Mouse (Mus musculus) lung, adult 2 months (tissue): ENCODE measurements around the gene Gm20388. TPM values are rescaled to one million over a fixed set of nuclear protein-coding genes. Genes with fewer than 3 reads are reported as not detected.

Experiments used
- DNase-seq: peaks from one replicate; pipeline ENCODE4 v3.0.0; 2022
- H3K4me1 ChIP-seq: fragments of 200-500 bp; 2 replicates; pipeline ENCODE4 v1.6.1; 2011; ENCODE audit warnings: low read length; ENCODE audit not compliant: control insufficient read depth, insufficient read depth
- H3K4me3 ChIP-seq: fragments of 200-500 bp; replicated peaks from 2 replicates; pipeline ENCODE3; 2011; ENCODE audit warnings: low read depth, mild to moderate bottlenecking, control low read depth, low read length; ENCODE audit errors: extremely low read depth
- CTCF ChIP-seq: fragments of 200-500 bp; IDR thresholded peaks from 2 replicates; pipeline ENCODE4 v1.5.1; 2011; ENCODE audit warnings: mild to moderate bottlenecking, low read length, control low read depth; ENCODE audit not compliant: insufficient read depth
- POLR2A ChIP-seq: fragments of 200-500 bp; IDR thresholded peaks from 2 replicates; pipeline ENCODE4 v1.6.1; 2011; ENCODE audit warnings: low read depth, mild to moderate bottlenecking, control low read depth, low read length, borderline replicate concordance; ENCODE audit errors: extremely low read depth
- WGBS: fragments of 180-500 bp; shearing (Covaris S2); methylation state at CpG from one replicate; pipeline ENCODE4 v1.1.7; 2018; 5-methylcytosine and 5-hydroxymethylcytosine counted together
- polyA plus RNA-seq: library from polyadenylated mRNA; depleted of rRNA; stranded (reverse); fragments of >200 nt; gene quantifications from 2 replicates; pipeline ENCODE4 v1.2.3, GENCODE M21; 2012

Gene Gm20388
- polyA plus RNA-seq, 1 experiment: 67.8 TPM

- peak; percentile 16 for DNase-seq
- TF ChIP-seq POLR2A: peak; percentile 23; the same call in 1 of the 2 replicates
- TF ChIP-seq CTCF: no peak
- H3K4me3 ChIP-seq: peak overlapping the region; percentile 62
- WGBS: 17% methylated on average over 40 of the region's 40 CpGs
- H3K4me1 ChIP-seq: peaks cover 13% of the 10 kb centered on the region; the same call in 1 of the 2 replicates
Observed at GRCm38 (mm10) chr8:121088871-121089630, 1178.4 kb downstream of the Gm20388 start.

GRCm38 (mm10) chr8:121089631-121090380, 1179.2 kb downstream of the Gm20388 start:
- 15% methylated on average over 32 of the region's 32 CpGs for whole genome bisulfite sequencing
- peak; percentile 36 for DNase-seq
- Histone ChIP-seq H3K4me3 (peak overlapping the region; percentile 62), H3K4me1 (peaks cover 13% of the 10 kb centered on the region; the same call in 1 of the 2 replicates)
- TF ChIP-seq POLR2A: no peak; the same call in 1 of the 2 replicates
- TF ChIP-seq CTCF: no peak

- 0% methylated on average over 1 of the region's 1 CpGs for WGBS
- H3K4me1 ChIP-seq: peaks cover 13% of the 10 kb centered on the region; the same call in 1 of the 2 replicates
- peak overlapping the region; percentile 7 for H3K4me3 ChIP-seq
- peak; percentile 20 for DNase-seq
- TF ChIP-seq POLR2A: peak; percentile 23; the same call in 1 of the 2 replicates
- TF ChIP-seq CTCF: peak; percentile 45; the same call in 1 of the 2 replicates
Observed at GRCm38 (mm10) chr8:121090716-121091115, 1180.1 kb downstream of the Gm20388 start.

GRCm38 (mm10) chr8:121092141-121092540, 1181.5 kb downstream of the Gm20388 start:
- peak; percentile 44; the same call in 1 of the 2 replicates for TF ChIP-seq POLR2A
- TF ChIP-seq CTCF: no peak
- no peak overlapping the region for H3K4me3 ChIP-seq
- no peak for DNase-seq
- peaks cover 13% of the 10 kb centered on the region; the same call in 1 of the 2 replicates for H3K4me1 ChIP-seq
- WGBS: 13% methylated on average over 6 of the region's 6 CpGs

- TF ChIP-seq POLR2A (no peak), CTCF (peak; percentile 93)
- no peak overlapping the region for H3K4me3 ChIP-seq
- H3K4me1 ChIP-seq: peaks cover 13% of the 10 kb centered on the region; the same call in 1 of the 2 replicates
- peak; percentile 85 for DNase-seq
- WGBS: 0% methylated on average over 16 of the region's 16 CpGs
Observed at GRCm38 (mm10) chr8:121092627-121093026, 1182.0 kb downstream of the Gm20388 start.

- TF ChIP-seq CTCF (no peak), POLR2A (no peak)
- 64% methylated on average over 6 of the region's 6 CpGs for WGBS
- Histone ChIP-seq H3K4me3 (no peak overlapping the region), H3K4me1 (peaks cover 13% of the 10 kb centered on the region; the same call in 1 of the 2 replicates)
- no peak for DNase-seq
Observed at GRCm38 (mm10) chr8:121093496-121093895, 1182.9 kb downstream of the Gm20388 start.

GRCm38 (mm10) chr8:121104049-121104818, 1193.6 kb downstream of the Gm20388 start:
- H3K4me3 ChIP-seq: no peak overlapping the region
- peak; percentile 90 for TF ChIP-seq CTCF
- TF ChIP-seq POLR2A: no peak
- peaks cover 4% of the 10 kb centered on the region; the same call in 1 of the 2 replicates for H3K4me1 ChIP-seq
- whole genome bisulfite sequencing: 46% methylated on average over 17 of the region's 17 CpGs
- peak; percentile 68 for DNase-seq

GRCm38 (mm10) chr8:121107668-121108656, 1197.3 kb downstream of the Gm20388 start, which contains the start of gene Mthfsd:
Gene Mthfsd, minus strand, starts transcription at chr8:121108392.
- DNase-seq: peak; percentile 97
- peak; percentile 11; the same call in 1 of the 2 replicates for TF ChIP-seq CTCF
- peak; percentile 75; the same call in 1 of the 2 replicates for TF ChIP-seq POLR2A
- Histone ChIP-seq H3K4me3 (peak within 1 kb of the TSS; percentile 89), H3K4me1 (peaks cover 4% of the 10 kb centered on the region; the same call in 1 of the 2 replicates)
- under 1% methylated on average over 75 of the region's 75 CpGs for WGBS
